Mouse (Mus musculus) C2C12 (cell line): ENCODE data around the gene Zkscan3. TPM values are rescaled to one million over a fixed set of nuclear protein-coding genes. Genes with fewer than 3 reads are reported as not detected.

ENCODE experiments used
- H3K27me3 ChIP-seq: one replicate; pipeline ENCODE4 v1.6.1; 2011; ENCODE audit not compliant: control insufficient read depth, insufficient read depth, insufficient read length
- H3K36me3 ChIP-seq: one replicate; pipeline ENCODE4 v1.6.1; 2011; ENCODE audit not compliant: control insufficient read depth, insufficient read depth
- H3K4me3 ChIP-seq: one replicate; pipeline ENCODE4 v1.5.1; 2011; ENCODE audit warnings: mild to moderate bottlenecking, control low read depth; ENCODE audit not compliant: poor library complexity, insufficient read depth, severe bottlenecking
- H3K79me2 ChIP-seq: one replicate; pipeline ENCODE4 v1.6.1; 2011; ENCODE audit not compliant: control insufficient read depth, insufficient read depth
- H3K79me3 ChIP-seq: one replicate; pipeline ENCODE4 v1.6.1; 2011; ENCODE audit warnings: low read depth, control low read depth
- H3ac ChIP-seq: one replicate; pipeline ENCODE3; 2011; ENCODE audit warnings: low read depth; ENCODE audit not compliant: control insufficient read depth, insufficient read length
- CEBPB ChIP-seq: IDR thresholded peaks from one replicate; pipeline ENCODE4 v1.6.1; 2011; ENCODE audit warnings: low read depth, mild to moderate bottlenecking, control low read depth, moderate library complexity
- CTCF ChIP-seq: IDR thresholded peaks from one replicate; pipeline ENCODE4 v1.5.1; 2011; ENCODE audit not compliant: control insufficient read depth, insufficient read depth, insufficient read length
- FOSL1 ChIP-seq: IDR thresholded peaks from one replicate; pipeline ENCODE4 v1.8.0; 2011; ENCODE audit warnings: mild to moderate bottlenecking, low read length; ENCODE audit not compliant: poor library complexity, insufficient read depth, severe bottlenecking
- MAX ChIP-seq: IDR thresholded peaks from one replicate; pipeline ENCODE4 v1.6.1; 2011; ENCODE audit warnings: mild to moderate bottlenecking, control low read depth
- MYOD1 ChIP-seq: IDR thresholded peaks from one replicate; pipeline ENCODE4 v1.6.1; 2011; ENCODE audit warnings: low read depth; ENCODE audit not compliant: control insufficient read depth, insufficient read length
- MYOG ChIP-seq: IDR thresholded peaks from one replicate; pipeline ENCODE4 v1.6.1; 2011; ENCODE audit not compliant: control insufficient read depth, insufficient read length; ENCODE audit errors: extremely low read depth
- USF1 ChIP-seq: IDR thresholded peaks from one replicate; pipeline ENCODE4 v1.6.1; 2011; ENCODE audit warnings: low read depth, mild to moderate bottlenecking, control low read depth, moderate library complexity
- microRNA-seq: library from miRNA; unstranded; fragments of <30 nt; microRNA quantifications from one replicate; pipeline ENCODE4, GENCODE M21; 2019; ENCODE audit warnings: borderline microRNAs expressed
- polyA plus RNA-seq: library from polyadenylated mRNA; unstranded; fragments of >200 nt; fragmentation: generic; extraction: Trizol; gene quantifications from one replicate; pipeline ENCODE4 v1.2.1, GENCODE M21; 2012; ENCODE audit warnings: missing spikeins

Zkscan3 gene
- polyA plus RNA-seq, 1 experiment = 10.2 TPM

DNA sequence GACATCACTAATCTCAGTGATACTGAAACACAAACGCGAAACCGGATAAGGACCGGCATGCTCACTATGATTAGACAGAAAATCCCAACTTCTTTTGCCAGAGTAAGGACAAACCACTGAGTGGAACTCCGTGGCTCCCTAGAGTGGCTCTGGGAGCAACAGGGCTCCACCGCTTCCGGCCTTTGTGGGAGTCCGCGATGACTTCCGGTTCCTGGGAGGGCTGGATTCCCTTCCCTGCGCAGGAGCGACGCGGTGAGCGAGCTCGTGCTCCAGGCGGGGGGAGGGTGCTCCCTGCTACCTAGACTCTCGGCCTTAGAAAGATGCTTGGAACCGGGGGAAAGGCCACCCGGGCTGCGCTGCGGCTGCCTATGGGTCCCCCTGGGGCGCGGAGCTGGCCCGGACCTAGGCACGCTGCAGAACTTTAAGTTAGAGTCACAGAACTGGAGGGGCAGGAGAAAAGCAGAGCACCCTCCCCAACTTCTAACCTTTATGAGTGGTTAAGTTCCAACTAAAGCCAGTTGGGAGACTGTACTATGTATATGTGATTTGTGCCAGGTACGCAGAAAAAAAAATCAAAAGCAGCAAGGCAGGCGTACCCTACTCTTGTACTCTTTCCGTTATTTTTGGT lies 39.8 kb downstream of the Zkscan3 start, which contains the start of gene Zscan12:
Gene Zscan12 (plus strand): TSS at position 200 of the 628 bp plus-strand sequence.
- Histone ChIP-seq H3K36me3 (no peaks in the 10 kb centered on the region), H3K79me2 (peaks cover 23% of the 10 kb centered on the region), H3K4me3 (peak within 1 kb of the TSS; percentile 56), H3ac (peak within 1 kb of the TSS; percentile 94), H3K27me3 (no peaks in the 10 kb centered on the region), H3K79me3 (no peaks in the 10 kb centered on the region)
- no peak for TF ChIP-seq USF1
- no peak for TF ChIP-seq FOSL1
- peak; percentile 82 for TF ChIP-seq MAX

DNA sequence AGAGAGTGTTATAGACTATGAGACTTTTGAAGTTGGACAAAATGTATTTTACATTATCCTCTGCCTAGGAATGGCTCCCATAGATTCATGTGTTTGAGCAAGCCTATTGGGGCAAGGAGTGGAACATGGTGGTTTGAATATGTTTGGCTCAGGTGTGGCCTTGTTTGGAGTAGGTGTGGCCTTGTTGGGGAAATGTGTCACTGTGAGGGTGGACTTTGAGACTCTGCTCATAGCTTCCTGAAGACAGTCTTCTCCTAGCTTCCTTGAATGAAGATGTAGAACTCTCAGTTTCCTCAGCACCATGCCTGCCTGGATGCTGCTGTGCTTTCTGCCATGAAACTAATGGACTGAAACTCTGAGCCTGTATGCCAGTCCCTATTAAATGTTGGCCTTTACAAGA lies 52.0 kb downstream of the Zkscan3 start:
- peaks cover 9% of the 10 kb centered on the region for H3K27me3 ChIP-seq
- H3K4me3 ChIP-seq = no peak overlapping the region
- no peaks in the 10 kb centered on the region for H3K36me3 ChIP-seq
- no peak overlapping the region for H3ac ChIP-seq
- no peaks in the 10 kb centered on the region for H3K79me2 ChIP-seq
- no peaks in the 10 kb centered on the region for H3K79me3 ChIP-seq
- TF ChIP-seq CEBPB (no peak), MAX (no peak), USF1 (no peak), MYOD1 (no peak), CTCF (no peak), MYOG (no peak), FOSL1 (no peak)

DNA sequence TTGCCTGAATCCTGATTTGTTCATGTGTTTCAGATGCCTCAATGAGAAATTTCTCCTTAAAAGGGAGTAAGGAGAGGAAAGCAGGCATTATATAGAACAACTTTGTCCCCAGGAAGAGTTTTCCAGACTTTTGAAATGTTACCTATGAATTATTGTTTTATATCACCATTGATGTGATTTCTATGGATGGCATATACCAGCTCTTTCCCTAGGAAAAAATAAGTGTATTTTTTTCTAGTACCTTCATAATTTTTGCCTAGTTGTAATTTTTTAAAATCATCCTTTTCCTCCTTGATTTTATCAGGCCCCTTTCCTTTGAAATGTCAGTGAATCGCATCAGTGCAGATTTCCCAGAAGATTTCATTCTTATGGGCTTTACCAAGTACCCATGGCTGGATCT lies 55.9 kb downstream of the Zkscan3 start, which contains the start of gene Olfr1367:
Gene Olfr1367 (plus strand): TSS at position 301 of the 400 bp plus-strand sequence.
- no peak within 1 kb of the TSS for H3ac ChIP-seq
- no peaks in the 10 kb centered on the region for H3K79me3 ChIP-seq
- no peaks in the 10 kb centered on the region for H3K36me3 ChIP-seq
- TF ChIP-seq MYOG (no peak), MYOD1 (no peak), FOSL1 (no peak), MAX (no peak), USF1 (no peak), CEBPB (no peak), CTCF (no peak)
- no peak within 1 kb of the TSS for H3K4me3 ChIP-seq
- no peaks in the 10 kb centered on the region for H3K79me2 ChIP-seq
- H3K27me3 ChIP-seq = peaks cover 3% of the 10 kb centered on the region

Small RNAs within 50 kb of the gene (microRNA-seq; reads per million reads assigned to microRNA genes)
- gene Mir1896 = not detected
- gene Mir6942 = 0.20 reads per million

Other genes with a start within 250 kb of the Zkscan3 start
- gene Trim27, start 223.3 kb downstream of the Zkscan3 start, polyA plus RNA-seq = 105 TPM
- gene Gpx5, start 110.0 kb downstream of the Zkscan3 start, polyA plus RNA-seq = not detected
- not detected for gene Gpx6, start 90.6 kb downstream of the Zkscan3 start, polyA plus RNA-seq
- gene Olfr1367, start 55.8 kb downstream of the Zkscan3 start, polyA plus RNA-seq = not detected
- 3.1 TPM for gene Zscan12, start 39.9 kb downstream of the Zkscan3 start, polyA plus RNA-seq
- 0.20 TPM for gene Pgbd1, start 38.3 kb upstream of the Zkscan3 start, polyA plus RNA-seq
- gene Zscan26, start 51.0 kb upstream of the Zkscan3 start, polyA plus RNA-seq = 3.5 TPM
- gene Nkapl, start 65.8 kb upstream of the Zkscan3 start, polyA plus RNA-seq = 0.02 TPM
- gene Zkscan4, start 76.2 kb upstream of the Zkscan3 start, polyA plus RNA-seq = not detected
- not detected for gene Gm10065, start 76.7 kb upstream of the Zkscan3 start, polyA plus RNA-seq
- gene AK157302, start 92.5 kb upstream of the Zkscan3 start, polyA plus RNA-seq = 0.23 TPM
- gene Gm11273, start 98.7 kb upstream of the Zkscan3 start, polyA plus RNA-seq = 22.1 TPM
- 0.97 TPM for gene Zkscan8, start 128.4 kb upstream of the Zkscan3 start, polyA plus RNA-seq
- 0.02 TPM for gene Olfr1366, start 140.1 kb upstream of the Zkscan3 start, polyA plus RNA-seq
- not detected for gene Olfr1535, start 157.1 kb upstream of the Zkscan3 start, polyA plus RNA-seq
- gene Olfr1364, start 179.0 kb upstream of the Zkscan3 start, polyA plus RNA-seq = not detected
- gene Olfr1362, start 211.3 kb upstream of the Zkscan3 start, polyA plus RNA-seq = not detected
- gene Olfr11, start 239.8 kb upstream of the Zkscan3 start, polyA plus RNA-seq = 0.01 TPM